Mouse (Mus musculus) Patski (cell line): Measurements from ENCODE around the gene Tnks1bp1. TPM values are rescaled to one million over a fixed set of nuclear protein-coding genes. Genes with fewer than 3 reads are reported as not detected.

Experiments
- ATAC-seq: fragments of 100-300 bp; one replicate; pipeline ENCODE4 v1.8.0; 2021
- CTCF ChIA-PET: fragments of 350-600 bp; sonication (Branson Sonifier 250); formaldehyde crosslinking; loops from one replicate; lab custom pipeline; 2022; ENCODE audit warnings: inconsistent platforms; lab: Charles Lee
- POLR2A ChIA-PET: fragments of 350-600 bp; sonication (Branson Sonifier 250); formaldehyde crosslinking; loops from one replicate; lab custom pipeline; 2022; ENCODE audit warnings: antibody characterized with exemption, inconsistent platforms; lab: Charles Lee
- DNase-seq: peaks from one replicate; pipeline ENCODE4 v3.0.0-alpha.2; 2011; ENCODE audit warnings: low read depth, low spot score
- H3K27me3 ChIP-seq: fragments of 371-371 bp; one replicate; pipeline ENCODE4 v1.5.1; 2021
- CTCF ChIP-seq: fragments of 100-300 bp; IDR thresholded peaks from one replicate; pipeline ENCODE4 v1.5.1; 2021
- in situ Hi-C: fragments of 300-500 bp; cut with MboI; formaldehyde crosslinking; loops from 3 replicates; pipeline ENCODE4 v1.11.1; 2018; ENCODE audit warnings: low pct_unique_long_range_greater_than_20kb, mixed read lengths
- polyA plus RNA-seq: library from polyadenylated mRNA; unstranded; gene quantifications from one replicate; pipeline ENCODE4 v1.2.3, GENCODE M21; 2021

Gene Tnks1bp1
- polyA plus RNA-seq, 1 experiment from 2014 or later: 105 TPM

DNA sequence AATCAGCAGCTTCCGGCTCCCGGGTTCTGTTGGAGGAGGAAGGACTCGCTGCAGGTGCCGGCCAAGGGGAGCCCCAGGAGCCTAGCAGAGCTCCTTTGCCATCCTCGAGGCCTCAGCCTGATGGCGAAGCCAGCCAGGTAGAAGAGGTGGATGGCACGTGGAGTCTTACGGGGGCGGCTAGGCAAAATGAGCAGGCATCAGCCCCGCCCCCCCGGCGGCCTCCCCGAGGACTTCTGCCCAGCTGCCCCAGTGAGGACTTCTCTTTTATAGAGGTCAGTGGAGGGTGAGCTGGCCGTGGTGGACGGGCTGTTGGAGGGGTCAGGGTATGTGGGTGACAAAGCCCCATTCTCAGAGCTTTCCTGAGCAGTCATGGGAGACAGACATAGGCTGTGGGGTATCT, 22.3 kb downstream of the Tnks1bp1 start:
- CTCF ChIA-PET: interaction anchor here (1.3 kb wide), 1 partner anchor 26 kb away, joined by 4 read pairs; no protein-coding TSS in a partner anchor
- POLR2A ChIA-PET: no interaction called here

DNA sequence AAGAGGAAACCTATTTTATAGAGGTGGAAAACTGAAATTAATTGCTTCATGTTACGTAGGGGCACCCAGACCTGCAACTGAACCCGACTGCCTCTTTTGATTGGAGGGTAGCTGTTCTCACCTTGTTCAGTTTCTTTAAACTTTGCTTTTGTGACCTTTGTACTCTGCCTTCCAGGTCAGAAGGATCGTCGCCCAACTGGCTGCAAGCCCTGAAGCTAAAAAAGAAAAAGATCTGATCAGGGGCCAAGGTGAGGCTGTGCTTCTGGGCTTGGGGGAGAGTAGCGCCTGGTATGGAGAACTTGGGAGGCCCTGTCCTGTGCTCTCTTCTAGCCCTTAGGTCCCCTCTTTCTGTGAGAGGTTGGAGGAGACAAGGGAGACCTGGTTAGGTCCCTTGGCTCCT, 24.1 kb downstream of the Tnks1bp1 start:
- ChIA-PET POLR2A (interaction anchor here (0.6 kb wide), 1 partner anchor 11 kb away, joined by 3 read pairs; no protein-coding TSS in a partner anchor), CTCF (no interaction called here)
- TF ChIP-seq CTCF: no peak
- no peak for ATAC-seq
- H3K27me3 ChIP-seq: no peaks in the 10 kb centered on the region
- in situ Hi-C loops: no loop called here
- no peak for DNase-seq

More for the DNA sequence above, 22.3 kb downstream of the Tnks1bp1 start:
- DNase-seq (no peak), ATAC-seq (no peak)
- in situ Hi-C loops: no loop called here
- TF ChIP-seq CTCF: no peak
- H3K27me3 ChIP-seq: no peaks in the 10 kb centered on the region

DNA sequence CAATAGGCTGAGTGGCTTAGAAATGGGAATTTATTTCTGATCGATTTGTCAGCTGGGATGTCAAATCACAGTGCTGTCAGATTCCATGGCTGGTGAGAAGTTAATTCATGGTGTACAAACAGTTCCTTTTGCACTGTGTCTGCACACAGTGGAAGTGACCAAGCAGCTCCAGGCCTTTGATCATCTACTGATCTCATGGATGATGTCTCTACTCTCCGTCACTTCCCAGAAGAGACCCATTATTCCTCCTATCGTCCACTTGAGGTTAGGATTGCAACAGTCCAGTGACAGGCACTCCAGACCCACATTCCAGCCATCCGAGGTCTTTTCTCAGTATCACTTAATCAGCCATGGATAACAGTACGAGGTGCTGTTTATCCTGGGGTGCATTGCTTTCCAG, 25.9 kb downstream of the Tnks1bp1 start:
- CTCF ChIA-PET: no interaction called here
- TF ChIP-seq CTCF: no peak
- POLR2A ChIA-PET: no interaction called here
- H3K27me3 ChIP-seq: no peaks in the 10 kb centered on the region
- DNase-seq: no peak
- no peak for ATAC-seq
- in situ Hi-C loops: no loop called here

DNA sequence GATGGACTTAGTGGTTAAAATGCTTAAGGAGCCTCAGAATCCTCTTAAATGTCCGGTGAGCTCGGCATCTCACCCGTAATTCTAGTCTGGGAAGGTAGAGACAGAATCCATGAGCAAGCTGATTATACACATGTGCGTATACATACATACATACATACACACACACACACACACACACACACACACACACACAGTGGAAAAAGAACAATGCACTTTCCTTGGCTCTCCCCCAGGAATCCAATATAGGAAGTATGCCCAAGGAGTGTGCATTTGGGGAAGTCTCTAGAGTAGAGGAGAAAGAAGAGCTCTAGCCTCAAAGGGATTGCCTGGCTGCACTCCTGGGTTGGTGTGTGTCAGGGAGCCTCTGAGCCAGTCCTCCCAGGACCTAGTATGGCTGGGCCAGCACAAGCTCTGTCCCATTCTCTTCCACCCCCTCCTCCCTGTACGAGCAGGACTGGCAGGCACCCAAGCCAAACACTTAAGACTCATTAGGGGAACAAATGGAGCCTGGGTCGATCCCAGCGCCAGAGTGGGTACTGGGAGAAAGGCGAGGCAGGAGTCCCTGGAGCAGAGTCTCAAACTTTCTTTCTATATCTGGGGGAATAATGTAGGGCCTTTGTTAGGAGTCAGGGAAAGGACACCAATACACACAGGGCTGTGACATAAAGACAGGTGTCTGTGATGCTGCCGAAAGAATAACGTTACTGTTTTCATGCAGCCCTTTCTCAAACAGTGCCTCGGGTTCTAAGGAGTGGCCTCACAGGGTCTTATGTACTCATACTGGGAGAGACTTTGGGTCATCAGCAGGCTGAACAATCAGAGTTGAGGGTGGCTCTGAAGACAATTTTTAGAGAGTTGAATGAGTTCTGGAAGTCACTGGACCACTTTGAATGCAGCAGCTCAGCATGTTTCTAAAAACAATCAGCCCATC, 41.2 kb downstream of the Tnks1bp1 start:
- CTCF ChIA-PET: interaction anchor here (0.7 to 3.2 kb wide), 3 partner anchors 9 to 12 kb away, joined by 3 to 11 read pairs (median 8); no protein-coding TSS in a partner anchor
- ATAC-seq (peak; percentile 88), DNase-seq (no peak)
- H3K27me3 ChIP-seq: no peaks in the 10 kb centered on the region
- in situ Hi-C loops: no loop called here
- no peak for TF ChIP-seq CTCF
- POLR2A ChIA-PET: no interaction called here

DNA sequence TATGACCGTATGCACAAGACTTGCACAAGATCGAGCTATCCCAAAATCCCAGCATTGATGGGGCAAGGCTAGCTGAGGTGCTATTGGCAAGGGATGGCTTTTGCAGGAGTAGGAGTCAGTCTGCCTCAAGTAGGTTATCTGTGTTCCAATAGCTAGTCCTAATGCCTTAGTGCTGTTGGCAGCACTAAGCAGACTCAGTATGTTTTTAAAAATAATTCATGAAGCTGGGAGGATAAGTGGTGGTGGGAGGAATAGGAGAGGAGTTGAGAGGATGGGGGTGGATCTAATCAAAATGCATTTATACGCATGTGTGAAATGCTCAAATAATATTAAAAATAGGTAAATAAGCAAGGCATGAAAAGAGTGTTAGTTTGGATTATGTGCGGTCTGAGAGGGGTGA, 43.5 kb downstream of the Tnks1bp1 start:
- no peaks in the 10 kb centered on the region for H3K27me3 ChIP-seq
- no peak for DNase-seq
- ChIA-PET POLR2A (no interaction called here), CTCF (no interaction called here)
- in situ Hi-C loops: no loop called here
- TF ChIP-seq CTCF: no peak
- ATAC-seq: no peak

DNA sequence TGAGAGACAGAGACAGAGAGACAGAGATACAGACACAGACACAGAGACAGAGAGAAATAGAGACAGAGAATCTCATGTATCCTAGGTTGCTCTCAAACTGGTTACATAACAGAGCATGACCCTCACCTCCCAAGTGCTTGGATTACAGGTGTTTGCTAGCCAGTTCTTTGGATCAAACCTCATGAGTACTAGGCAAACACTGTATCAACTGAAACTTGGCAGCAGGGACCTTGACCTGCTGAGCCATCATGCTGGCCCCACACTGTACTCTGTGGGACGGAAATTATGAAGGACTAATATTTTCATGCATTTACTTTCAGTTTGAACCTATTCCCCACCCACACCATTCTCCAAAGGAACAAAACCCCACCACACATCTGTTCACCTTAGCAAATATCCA, 45.6 kb downstream of the Tnks1bp1 start:
- CTCF ChIA-PET: no interaction called here
- no peak for TF ChIP-seq CTCF
- no peak for ATAC-seq
- POLR2A ChIA-PET: no interaction called here
- no peaks in the 10 kb centered on the region for H3K27me3 ChIP-seq
- in situ Hi-C loops: no loop called here
- DNase-seq: no peak

DNA sequence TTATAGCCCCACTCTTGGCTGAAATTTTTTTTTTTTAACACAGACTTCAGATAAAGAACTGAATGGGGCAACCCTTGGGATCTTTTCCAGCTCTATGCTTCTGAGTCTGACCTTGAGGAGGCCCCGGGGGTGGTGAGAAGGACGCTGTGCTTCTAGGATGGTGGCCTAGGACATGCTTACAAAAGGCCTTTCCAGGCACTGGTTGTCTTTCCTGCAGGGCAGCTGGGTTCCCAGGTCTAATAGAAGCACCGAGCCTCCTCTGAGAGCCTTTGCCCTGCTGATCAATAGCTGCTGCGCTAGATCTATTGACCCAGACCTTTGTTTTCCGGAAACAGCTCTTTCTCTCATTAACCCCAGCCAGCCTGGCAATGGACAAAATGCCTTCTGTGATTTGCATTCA, 48.1 kb downstream of the Tnks1bp1 start:
- DNase-seq: no peak
- in situ Hi-C loops: no loop called here
- no peaks in the 10 kb centered on the region for H3K27me3 ChIP-seq
- no peak for TF ChIP-seq CTCF
- ATAC-seq: no peak
- ChIA-PET POLR2A (interaction anchor here (0.6 to 2.3 kb wide), 3 partner anchors 9 to 61 kb away, joined by 3 to 5 read pairs (median 3); no protein-coding TSS in a partner anchor), CTCF (interaction anchor here (0.8 to 1.2 kb wide), 2 partner anchors 9 to 26 kb away, joined by 3 to 4 read pairs; no protein-coding TSS in a partner anchor)

DNA sequence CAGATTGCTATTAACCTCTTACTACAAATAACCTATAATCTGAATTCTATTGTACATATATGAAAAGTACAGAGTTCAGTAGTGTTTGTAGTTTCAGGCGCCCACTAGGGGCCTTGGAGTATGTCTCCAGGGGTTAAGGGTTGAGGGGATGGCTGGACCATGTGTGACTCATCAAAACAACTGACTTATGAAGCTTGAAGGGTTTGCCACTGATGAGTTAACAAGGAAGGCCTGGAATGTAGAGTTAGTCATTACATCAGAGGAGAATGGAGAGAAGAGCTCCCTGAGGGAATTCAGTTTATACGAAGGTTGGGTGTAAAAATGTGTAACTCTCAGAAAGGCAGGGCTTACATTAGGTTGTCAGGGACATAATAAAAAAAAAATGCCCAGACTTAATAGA, 50.2 kb downstream of the Tnks1bp1 start:
- ATAC-seq: peak; percentile 97
- peak; percentile 63 for DNase-seq
- peak; percentile 57 for TF ChIP-seq CTCF
- in situ Hi-C loops: no loop called here
- H3K27me3 ChIP-seq: no peaks in the 10 kb centered on the region
- ChIA-PET POLR2A (interaction anchor here (0.7 kb wide), 1 partner anchor 37 kb away, joined by 3 read pairs; no protein-coding TSS in a partner anchor), CTCF (interaction anchor here (1.0 to 2.3 kb wide), 4 partner anchors 9 to 25 kb away, joined by 3 to 11 read pairs (median 4); no protein-coding TSS in a partner anchor)

DNA sequence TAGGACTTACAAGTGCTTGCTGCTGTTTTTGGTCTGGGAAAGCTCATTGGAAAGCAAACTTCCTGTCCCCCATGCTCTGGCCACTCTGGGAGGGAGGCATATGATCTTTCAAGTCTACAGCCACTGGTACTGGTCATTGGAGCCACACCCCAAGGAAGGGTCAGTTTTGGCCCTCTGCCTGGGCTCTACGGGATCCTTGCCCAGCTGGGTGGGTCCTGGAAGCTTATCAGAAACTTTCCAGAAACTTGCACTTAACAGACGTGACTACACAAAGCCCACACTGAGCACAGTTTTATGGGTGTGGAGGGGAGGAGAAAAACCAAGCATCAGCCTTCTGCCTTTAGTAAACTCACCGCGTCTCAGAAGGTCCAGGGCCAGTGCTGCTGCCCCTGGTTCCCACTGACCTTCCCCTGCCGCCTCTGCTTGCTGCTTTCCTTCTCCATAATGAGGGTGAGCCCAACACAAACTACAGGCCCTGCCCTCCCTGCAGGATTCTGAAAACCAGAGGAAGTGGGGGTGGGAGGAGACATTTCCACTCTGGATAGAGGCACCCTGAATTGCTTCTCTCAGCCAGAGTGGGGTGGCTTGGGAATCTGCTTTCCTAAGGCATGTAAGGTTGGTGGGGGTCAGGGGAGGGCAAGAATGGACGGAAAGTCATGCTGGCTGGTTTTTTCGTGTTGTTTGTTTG, 51.1 kb downstream of the Tnks1bp1 start:
- ChIA-PET POLR2A (no interaction called here), CTCF (interaction anchor here (1.0 to 2.3 kb wide), 3 partner anchors 10 to 24 kb away, joined by 3 to 11 read pairs (median 5); no protein-coding TSS in a partner anchor)
- H3K27me3 ChIP-seq: no peaks in the 10 kb centered on the region
- ATAC-seq: no peak
- in situ Hi-C loops: no loop called here
- no peak for TF ChIP-seq CTCF
- no peak for DNase-seq

DNA sequence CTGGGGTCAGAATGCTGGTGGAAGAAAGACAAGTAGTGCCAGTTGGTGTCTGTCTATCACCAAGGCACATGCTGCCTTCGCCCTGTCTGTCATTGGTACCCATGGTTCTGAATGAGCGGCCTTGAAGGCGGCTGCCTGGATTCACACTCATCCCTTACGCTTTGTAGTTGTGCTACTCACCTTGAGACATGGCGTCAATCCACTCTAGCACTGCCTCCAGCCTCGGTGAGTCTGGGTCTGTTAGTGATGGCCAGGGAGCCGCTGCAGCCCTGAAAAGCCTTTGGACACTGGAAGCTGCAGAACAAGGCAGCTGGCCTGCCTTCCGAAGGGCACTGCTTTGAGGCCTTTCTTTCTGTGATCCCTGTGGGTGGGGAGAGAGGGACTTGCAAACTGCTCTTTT, 55.4 kb downstream of the Tnks1bp1 start:
- ATAC-seq (no peak), DNase-seq (no peak)
- ChIA-PET CTCF (no interaction called here), POLR2A (no interaction called here)
- in situ Hi-C loops: no loop called here
- H3K27me3 ChIP-seq: no peaks in the 10 kb centered on the region
- TF ChIP-seq CTCF: no peak
